Mouse (Mus musculus): ENCODE measurements around the gene Pms2. TPM values are rescaled to one million over a fixed set of nuclear protein-coding genes. Genes with fewer than 3 reads are reported as not detected.

The Pms2 gene
- polyA plus RNA-seq, 1 experiment from 2014 or later: 39.3 TPM

GRCm38 (mm10) chr5:143929291-143929690, 19.5 kb downstream of the Pms2 start:
- no peak overlapping the region for H3K27ac ChIP-seq (replicated peaks; ENCODE audit: low read depth, low read length)
- H3K4me2 ChIP-seq (ENCODE audit: low read depth, severe bottlenecking): no peak overlapping the region
- no peak for ATAC-seq (ENCODE audit: insufficient number of reproducible peaks, low FRiP score, low TSS enrichment, low read depth)
- WGBS: 92% methylated on average over 4 of the region's 4 CpGs
- peaks cover 22% of the 10 kb centered on the region for H3K36me3 ChIP-seq (ENCODE audit: control insufficient read depth, insufficient read depth, low read length)
- H3K4me3 ChIP-seq (ENCODE audit: low read depth, low read length): no peak overlapping the region
- H3K9ac ChIP-seq (ENCODE audit: low read length): no peak overlapping the region
- H3K4me1 ChIP-seq (ENCODE audit: control insufficient read depth, insufficient read depth, low read length): no peaks in the 10 kb centered on the region
- DNase-seq (ENCODE audit: low spot score): no peak
- H3K9me3 ChIP-seq (ENCODE audit: control insufficient read depth, low read length): no peaks in the 10 kb centered on the region
- H3K27me3 ChIP-seq (ENCODE audit: control insufficient read depth, insufficient read depth, low read length): no peaks in the 10 kb centered on the region

GRCm38 (mm10) chr5:143930656-143931055, 20.9 kb downstream of the Pms2 start:
- peaks cover 16% of the 10 kb centered on the region for H3K36me3 ChIP-seq (ENCODE audit: control insufficient read depth, insufficient read depth, low read length)
- no peaks in the 10 kb centered on the region for H3K9me3 ChIP-seq (ENCODE audit: control insufficient read depth, low read length)
- H3K4me3 ChIP-seq (ENCODE audit: low read depth, low read length): no peak overlapping the region
- H3K4me2 ChIP-seq (ENCODE audit: low read depth, severe bottlenecking): no peak overlapping the region
- ATAC-seq (ENCODE audit: insufficient number of reproducible peaks, low FRiP score, low TSS enrichment, low read depth) (no peak), DNase-seq (ENCODE audit: low spot score) (no peak)
- 95% methylated on average over 12 of the region's 12 CpGs for WGBS
- no peak overlapping the region for H3K9ac ChIP-seq (ENCODE audit: low read length)
- H3K27me3 ChIP-seq (ENCODE audit: control insufficient read depth, insufficient read depth, low read length): no peaks in the 10 kb centered on the region
- H3K4me1 ChIP-seq (ENCODE audit: control insufficient read depth, insufficient read depth, low read length): no peaks in the 10 kb centered on the region
- no peak overlapping the region for H3K27ac ChIP-seq (replicated peaks; ENCODE audit: low read depth, low read length)

DNA sequence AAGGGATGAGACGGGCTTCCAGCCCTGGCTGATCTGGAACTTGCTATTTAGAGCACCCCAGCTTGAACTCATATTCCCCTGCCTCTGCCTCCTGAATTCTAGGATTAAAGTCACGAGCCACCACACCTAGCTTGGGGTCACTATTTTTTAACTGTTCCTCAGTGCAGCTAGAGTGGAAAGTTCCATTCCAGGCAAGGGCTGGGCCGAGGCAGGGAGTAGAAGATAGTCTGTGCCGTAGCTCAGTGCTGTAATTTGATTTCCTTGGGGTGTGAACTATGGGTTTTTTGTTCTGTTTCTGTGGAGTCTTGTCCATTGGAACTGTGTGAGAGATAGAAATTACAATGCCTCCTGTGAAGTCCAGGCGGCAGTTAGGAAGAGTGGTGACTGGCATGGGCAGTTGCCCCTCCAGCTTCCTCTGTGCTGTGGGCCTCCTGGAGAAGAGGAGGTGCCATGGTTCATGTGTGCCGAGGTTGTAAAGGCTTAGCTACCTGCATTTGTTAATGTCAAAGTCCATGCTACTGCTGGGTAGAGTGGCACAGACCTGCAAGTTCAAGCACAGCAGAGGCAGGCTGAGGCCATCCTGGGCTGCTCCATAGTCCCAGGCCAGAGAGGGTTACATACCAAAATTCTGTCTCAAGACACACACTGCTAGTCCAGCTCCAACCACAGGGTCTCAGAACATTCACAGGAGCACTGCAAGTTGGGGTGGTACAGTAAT, 22.3 kb downstream of the Pms2 start:
- Histone ChIP-seq H3K4me1 (ENCODE audit: control insufficient read depth, insufficient read depth, low read length) (no peaks in the 10 kb centered on the region), H3K27ac (replicated peaks; ENCODE audit: low read depth, low read length) (no peak overlapping the region), H3K9ac (ENCODE audit: low read length) (no peak overlapping the region), H3K4me2 (ENCODE audit: low read depth, severe bottlenecking) (no peak overlapping the region), H3K27me3 (ENCODE audit: control insufficient read depth, insufficient read depth, low read length) (no peaks in the 10 kb centered on the region), H3K9me3 (ENCODE audit: control insufficient read depth, low read length) (no peaks in the 10 kb centered on the region), H3K36me3 (ENCODE audit: control insufficient read depth, insufficient read depth, low read length) (peaks cover 16% of the 10 kb centered on the region), H3K4me3 (ENCODE audit: low read depth, low read length) (no peak overlapping the region)
- WGBS: 86% methylated on average over 6 of the region's 6 CpGs
- ATAC-seq (ENCODE audit: insufficient number of reproducible peaks, low FRiP score, low TSS enrichment, low read depth) (no peak), DNase-seq (ENCODE audit: low spot score) (no peak)

- Histone ChIP-seq H3K4me1 (ENCODE audit: control insufficient read depth, insufficient read depth, low read length) (no peaks in the 10 kb centered on the region), H3K27me3 (ENCODE audit: control insufficient read depth, insufficient read depth, low read length) (no peaks in the 10 kb centered on the region), H3K4me3 (ENCODE audit: low read depth, low read length) (no peak within 1 kb of the TSS), H3K36me3 (ENCODE audit: control insufficient read depth, insufficient read depth, low read length) (peaks cover 16% of the 10 kb centered on the region), H3K9ac (ENCODE audit: low read length) (no peak within 1 kb of the TSS), H3K9me3 (ENCODE audit: control insufficient read depth, low read length) (no peaks in the 10 kb centered on the region), H3K27ac (replicated peaks; ENCODE audit: low read depth, low read length) (no peak within 1 kb of the TSS), H3K4me2 (ENCODE audit: low read depth, severe bottlenecking) (no peak within 1 kb of the TSS)
- no peak for ATAC-seq (ENCODE audit: insufficient number of reproducible peaks, low FRiP score, low TSS enrichment, low read depth)
- 22% methylated on average over 8 of the region's 8 CpGs for WGBS
- DNase-seq (ENCODE audit: low spot score): no peak
Measured at GRCm38 (mm10) chr5:143932831-143933230, 23.1 kb downstream of the Pms2 start, which contains the start of gene Rsph10b. Rsph10b (plus strand) TSS chr5:143933035.

GRCm38 (mm10) chr5:143933414-143933813, 23.6 kb downstream of the Pms2 start:
- 89% methylated on average over 11 of the region's 11 CpGs for WGBS

DNA sequence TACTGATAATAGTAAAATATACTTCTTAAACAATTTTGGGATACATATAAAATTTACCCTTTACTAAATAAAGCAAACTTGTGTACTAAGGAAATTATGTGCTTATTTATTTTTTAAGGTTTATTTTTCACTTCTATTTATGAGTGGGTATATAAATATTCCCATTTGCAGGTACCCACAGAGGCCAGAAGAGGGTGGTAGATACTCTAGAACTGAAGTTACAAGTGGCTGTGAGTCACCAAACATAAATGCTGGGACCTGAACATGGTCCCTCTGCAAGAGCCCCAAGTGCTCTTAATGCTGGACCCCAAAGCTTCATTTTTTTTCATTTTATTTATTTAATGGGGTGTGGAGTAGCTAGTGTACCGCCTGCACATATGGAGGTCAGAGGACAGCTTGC, 24.1 kb downstream of the Pms2 start:
- DNase-seq (ENCODE audit: low spot score) (no peak), ATAC-seq (ENCODE audit: insufficient number of reproducible peaks, low FRiP score, low TSS enrichment, low read depth) (no peak)
- Histone ChIP-seq H3K36me3 (ENCODE audit: control insufficient read depth, insufficient read depth, low read length) (peaks cover 12% of the 10 kb centered on the region), H3K9ac (ENCODE audit: low read length) (no peak overlapping the region), H3K9me3 (ENCODE audit: control insufficient read depth, low read length) (no peaks in the 10 kb centered on the region), H3K4me2 (ENCODE audit: low read depth, severe bottlenecking) (no peak overlapping the region), H3K4me1 (ENCODE audit: control insufficient read depth, insufficient read depth, low read length) (no peaks in the 10 kb centered on the region), H3K27ac (replicated peaks; ENCODE audit: low read depth, low read length) (no peak overlapping the region), H3K4me3 (ENCODE audit: low read depth, low read length) (no peak overlapping the region), H3K27me3 (ENCODE audit: control insufficient read depth, insufficient read depth, low read length) (no peaks in the 10 kb centered on the region)
- 97% methylated on average over 1 of the region's 1 CpGs for WGBS

More at GRCm38 (mm10) chr5:143933414-143933813, 23.6 kb downstream of the Pms2 start:
- Histone ChIP-seq H3K36me3 (ENCODE audit: control insufficient read depth, insufficient read depth, low read length) (peaks cover 14% of the 10 kb centered on the region), H3K9ac (ENCODE audit: low read length) (no peak overlapping the region), H3K4me3 (ENCODE audit: low read depth, low read length) (no peak overlapping the region), H3K9me3 (ENCODE audit: control insufficient read depth, low read length) (no peaks in the 10 kb centered on the region), H3K4me1 (ENCODE audit: control insufficient read depth, insufficient read depth, low read length) (no peaks in the 10 kb centered on the region), H3K4me2 (ENCODE audit: low read depth, severe bottlenecking) (no peak overlapping the region), H3K27ac (replicated peaks; ENCODE audit: low read depth, low read length) (no peak overlapping the region), H3K27me3 (ENCODE audit: control insufficient read depth, insufficient read depth, low read length) (no peaks in the 10 kb centered on the region)
- DNase-seq (ENCODE audit: low spot score) (no peak), ATAC-seq (ENCODE audit: insufficient number of reproducible peaks, low FRiP score, low TSS enrichment, low read depth) (no peak)

DNA sequence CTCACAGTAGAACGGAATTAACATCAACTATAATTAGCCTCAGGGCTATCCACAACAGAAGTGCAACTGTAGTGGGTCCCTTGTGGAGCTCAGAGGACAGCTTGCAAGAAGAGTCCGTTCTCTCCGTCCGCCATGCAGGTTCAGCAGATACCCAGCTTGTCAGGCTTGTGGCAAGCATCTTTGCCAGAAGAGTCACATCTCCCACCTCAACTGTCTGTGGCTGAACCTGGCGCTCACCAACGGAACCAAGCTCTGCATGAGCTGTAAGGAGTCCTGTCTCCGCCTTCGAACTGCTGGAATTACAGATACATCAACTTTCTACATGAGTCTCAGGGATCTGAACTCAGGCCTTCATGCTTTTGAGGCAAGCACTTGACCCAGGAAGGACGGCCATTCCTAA, 26.4 kb downstream of the Pms2 start:
- H3K4me3 ChIP-seq (ENCODE audit: low read depth, low read length): no peak overlapping the region
- H3K4me1 ChIP-seq (ENCODE audit: control insufficient read depth, insufficient read depth, low read length): no peaks in the 10 kb centered on the region
- H3K27me3 ChIP-seq (ENCODE audit: control insufficient read depth, insufficient read depth, low read length): no peaks in the 10 kb centered on the region
- no peak overlapping the region for H3K9ac ChIP-seq (ENCODE audit: low read length)
- ATAC-seq (ENCODE audit: insufficient number of reproducible peaks, low FRiP score, low TSS enrichment, low read depth): no peak
- no peak for DNase-seq (ENCODE audit: low spot score)
- WGBS: 93% methylated on average over 9 of the region's 9 CpGs
- H3K27ac ChIP-seq (replicated peaks; ENCODE audit: low read depth, low read length): no peak overlapping the region
- no peaks in the 10 kb centered on the region for H3K9me3 ChIP-seq (ENCODE audit: control insufficient read depth, low read length)
- no peaks in the 10 kb centered on the region; the same call in 1 of the 2 replicates for H3K36me3 ChIP-seq (ENCODE audit: control insufficient read depth, insufficient read depth, low read length)
- H3K4me2 ChIP-seq (ENCODE audit: low read depth, severe bottlenecking): no peak overlapping the region

DNA sequence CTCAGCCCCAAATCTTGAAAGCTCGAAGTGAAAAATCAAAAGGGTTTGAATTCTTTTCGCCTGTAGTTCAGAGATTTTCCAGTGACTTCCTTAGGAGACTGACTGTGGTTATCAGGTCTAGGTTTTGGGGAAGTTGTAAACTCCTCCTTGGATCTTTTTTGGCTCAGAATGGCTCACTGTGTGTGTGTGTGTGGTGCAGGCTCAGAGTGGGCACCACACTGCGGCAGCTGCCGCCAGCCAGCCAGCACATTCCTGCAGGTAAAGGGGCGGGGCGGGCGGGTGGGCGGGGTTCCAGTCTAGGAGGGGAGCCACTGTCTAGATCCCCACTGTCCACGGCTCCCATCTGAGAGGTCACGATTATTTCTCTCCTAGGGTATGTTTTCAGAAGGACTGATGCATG, 31.8 kb downstream of the Pms2 start:
- DNase-seq (ENCODE audit: low spot score) (no peak), ATAC-seq (ENCODE audit: insufficient number of reproducible peaks, low FRiP score, low TSS enrichment, low read depth) (no peak)
- Histone ChIP-seq H3K4me3 (ENCODE audit: low read depth, low read length) (no peak overlapping the region), H3K27ac (replicated peaks; ENCODE audit: low read depth, low read length) (no peak overlapping the region), H3K4me2 (ENCODE audit: low read depth, severe bottlenecking) (no peak overlapping the region), H3K9me3 (ENCODE audit: control insufficient read depth, low read length) (no peaks in the 10 kb centered on the region), H3K27me3 (ENCODE audit: control insufficient read depth, insufficient read depth, low read length) (no peaks in the 10 kb centered on the region), H3K4me1 (ENCODE audit: control insufficient read depth, insufficient read depth, low read length) (no peaks in the 10 kb centered on the region), H3K36me3 (ENCODE audit: control insufficient read depth, insufficient read depth, low read length) (no peaks in the 10 kb centered on the region), H3K9ac (ENCODE audit: low read length) (no peak overlapping the region)
- 20% methylated on average over 10 of the region's 10 CpGs for WGBS
